Mouse (Mus musculus) activated CD4-positive, CD25-positive, alpha-beta regulatory T cell, adult 4 months (primary cell): ENCODE measurements around the gene Nol10. TPM values are rescaled to one million over a fixed set of nuclear protein-coding genes. Genes with fewer than 3 reads are reported as not detected.

Source experiments
- ATAC-seq: one replicate; pipeline ENCODE4 v1.8.0; 2017
- polyA plus RNA-seq, 2 experiments: library from polyadenylated mRNA; unstranded; fragments of 100-300 nt; shearing (Covaris generic); gene quantifications; one replicate each; pipeline ENCODE4 v1.2.1; 2017

Nol10 gene
- 10 to 100 TPM; 25.4 to 29.9 TPM for polyA plus RNA-seq

- peak; percentile 95 for ATAC-seq
These were observed at the start of gene Nol10 for GRCm38 (mm10) chr12:17348048-17349036. Nol10 (plus strand) TSS chr12:17348458.

- ATAC-seq: no peak
These were observed 48.4 kb upstream of the Nol10 start for GRCm38 (mm10) chr12:17299902-17300301.

- no peak for ATAC-seq
These were observed 42.8 kb upstream of the Nol10 start for GRCm38 (mm10) chr12:17305445-17305844.

GRCm38 (mm10) chr12:17308246-17308645, 40.0 kb upstream of the Nol10 start:
- ATAC-seq: no peak

- ATAC-seq: no peak
These were observed 37.1 kb upstream of the Nol10 start for GRCm38 (mm10) chr12:17310852-17311839.

GRCm38 (mm10) chr12:17316096-17316495, 32.2 kb upstream of the Nol10 start:
- no peak for ATAC-seq

- ATAC-seq: no peak
These were observed 30.3 kb upstream of the Nol10 start for GRCm38 (mm10) chr12:17317970-17318369.

GRCm38 (mm10) chr12:17318453-17318852, 29.8 kb upstream of the Nol10 start:
- ATAC-seq: no peak

GRCm38 (mm10) chr12:17324549-17325470, 23.4 kb upstream of the Nol10 start:
- ATAC-seq: no peak

- no peak for ATAC-seq
These were observed 19.0 kb upstream of the Nol10 start, which contains the start of gene Atp6v1c2 for GRCm38 (mm10) chr12:17329259-17329658. Atp6v1c2 (minus strand) TSS chr12:17329359.

- no peak for ATAC-seq
These were observed 14.8 kb upstream of the Nol10 start for GRCm38 (mm10) chr12:17333459-17333858.

- no peak for ATAC-seq
These were observed 9.9 kb upstream of the Nol10 start for GRCm38 (mm10) chr12:17338338-17338737.

- no peak for ATAC-seq
These were observed 8.9 kb upstream of the Nol10 start for GRCm38 (mm10) chr12:17339114-17339905.

GRCm38 (mm10) chr12:17347327-17348047, 771 bp upstream of the Nol10 start:
- no peak for ATAC-seq

- ATAC-seq: no peak
These were observed 1.8 kb downstream of the Nol10 start for GRCm38 (mm10) chr12:17350106-17350505.

GRCm38 (mm10) chr12:17356853-17357252, 8.6 kb downstream of the Nol10 start:
- no peak for ATAC-seq

- ATAC-seq: no peak
These were observed 9.5 kb downstream of the Nol10 start for GRCm38 (mm10) chr12:17357795-17358194.

- ATAC-seq: no peak
These were observed 10.7 kb downstream of the Nol10 start for GRCm38 (mm10) chr12:17358981-17359380.

- ATAC-seq: no peak
These were observed 11.8 kb downstream of the Nol10 start for GRCm38 (mm10) chr12:17360104-17360503.

GRCm38 (mm10) chr12:17360650-17361049, 12.4 kb downstream of the Nol10 start:
- ATAC-seq: no peak
